Mouse (Mus musculus) central nervous system, embryonic 14 days (tissue): ENCODE results near the gene Srm. TPM values are rescaled to one million over a fixed set of nuclear protein-coding genes. Genes with fewer than 3 reads are reported as not detected.

Experiments
- polyA plus RNA-seq: library from polyadenylated mRNA; depleted of rRNA; stranded (reverse); fragments of >200 nt; gene quantifications from 2 replicates; pipeline ENCODE4 v1.2.3, GENCODE M21; 2012; rRNA removed

Srm gene
- 111 and 122 TPM in 2 replicates for polyA plus RNA-seq

GRCm38 (mm10) chr4:148591171-148591630 is at the start of gene Srm:
Srm (plus strand) TSS chr4:148591503.

DNA sequence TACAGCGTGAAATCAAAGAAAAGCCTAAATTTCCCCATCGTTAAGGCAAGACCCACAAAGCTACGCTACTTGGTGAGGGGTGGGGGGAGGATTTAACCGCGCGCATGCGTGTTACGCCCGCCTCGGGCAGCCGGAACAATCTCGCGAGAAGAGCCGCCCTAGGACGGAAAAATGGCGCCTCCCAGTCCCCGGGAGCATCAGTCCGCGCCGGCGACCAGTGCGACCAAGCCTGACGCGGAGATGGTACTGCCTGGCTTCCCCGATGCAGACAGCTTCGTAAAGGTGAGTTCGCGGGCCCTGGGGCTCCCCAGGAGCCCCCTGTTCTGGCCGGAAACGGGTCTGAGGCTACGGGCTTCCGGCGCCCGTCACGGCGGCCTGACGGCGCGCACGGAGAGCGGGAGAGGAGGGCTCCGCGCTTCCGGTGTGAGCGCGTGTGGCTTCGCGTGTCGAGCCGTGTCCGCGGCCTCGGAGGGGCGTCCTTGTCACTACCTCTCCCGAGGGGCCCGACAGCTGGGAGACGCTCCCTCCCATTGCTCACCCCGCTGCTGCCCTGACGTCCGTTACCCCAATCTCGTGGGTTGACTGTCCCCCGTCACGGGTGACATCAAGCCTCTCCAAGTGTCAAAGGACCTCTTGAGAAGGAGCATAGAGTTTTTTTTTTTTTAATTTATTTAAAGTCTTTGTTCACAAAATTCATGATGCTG is 32.9 kb upstream of the Srm start, which contains the start of gene Exosc10:
Exosc10 (plus strand) TSS at position 133 of the 704 bp plus-strand sequence.

GRCm38 (mm10) chr4:148602357-148603120 is 11.2 kb downstream of the Srm start, which contains the start of gene Masp2:
Masp2 (plus strand) TSS chr4:148602554.

DNA sequence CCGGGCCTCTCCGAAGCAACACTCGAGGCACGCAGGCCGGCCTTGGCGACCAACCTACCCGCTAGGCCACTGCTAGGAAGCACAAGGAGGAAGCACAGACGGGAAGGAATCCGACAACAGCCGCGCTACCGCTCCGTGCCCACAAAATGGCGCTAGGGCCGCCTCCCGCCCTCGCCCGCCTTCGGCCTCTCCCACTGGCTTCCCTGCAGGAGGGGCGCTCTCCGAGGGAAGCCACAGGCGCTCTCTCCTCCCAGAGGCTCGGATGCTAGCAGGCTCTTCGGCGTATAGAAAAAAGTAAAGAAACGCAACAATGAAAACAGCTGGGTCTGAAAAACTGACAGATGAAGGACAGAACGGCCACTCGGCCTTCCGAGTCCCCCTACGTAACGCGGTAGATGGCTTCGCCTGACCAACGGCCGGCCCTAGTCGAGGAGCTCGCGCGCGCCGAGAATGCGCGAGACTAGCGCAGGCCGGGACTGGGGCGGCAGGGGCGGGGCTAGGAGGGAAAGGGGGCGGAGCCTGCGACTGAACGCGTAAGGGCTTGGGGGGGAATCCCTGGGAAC is 35.4 kb downstream of the Srm start, which contains the start of gene Tardbp:
Tardbp (minus strand) TSS at position 397 of the 563 bp plus-strand sequence.

DNA sequence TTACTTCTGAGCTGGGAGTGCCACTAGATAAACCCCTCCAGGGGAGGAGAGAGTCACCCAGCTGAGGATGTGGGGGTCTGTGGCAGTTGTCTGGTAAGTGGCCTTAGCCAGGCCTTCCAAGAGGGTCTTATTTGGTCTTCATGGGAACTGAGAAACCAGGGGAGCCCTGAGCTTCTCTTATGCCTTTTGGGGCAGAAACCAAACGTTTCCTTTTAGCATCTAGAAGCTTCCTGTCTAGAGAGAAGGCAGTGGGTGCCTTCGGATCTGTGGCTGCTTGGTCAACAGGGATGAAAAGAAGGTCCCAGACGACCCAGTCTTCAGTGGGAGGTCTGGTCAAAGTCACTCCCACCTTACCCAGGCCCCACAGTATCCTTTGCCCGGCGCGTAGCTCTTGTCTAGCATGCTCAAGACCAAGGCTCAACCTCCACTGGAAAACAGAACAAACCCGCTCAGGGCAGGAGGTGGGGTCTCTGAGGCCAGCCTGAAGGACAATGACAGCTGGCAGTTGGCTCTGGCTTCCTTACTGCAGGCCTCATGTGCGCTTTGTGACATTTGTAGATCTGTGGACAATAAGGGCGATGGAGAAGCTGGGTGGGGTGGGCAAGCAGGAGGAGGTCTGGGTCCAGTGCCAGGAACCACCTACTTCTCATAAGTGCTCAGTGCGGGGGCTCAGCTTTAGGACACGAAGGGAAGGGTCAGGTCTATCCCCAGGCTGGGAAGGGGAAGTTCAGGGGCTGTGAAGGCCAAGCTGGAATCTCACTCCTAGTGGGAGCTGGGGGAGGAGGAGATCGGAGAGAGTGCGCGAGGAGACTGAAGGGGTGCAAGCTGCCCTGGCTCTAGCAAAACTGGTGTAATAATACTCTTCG is 52.2 kb downstream of the Srm start, which contains the start of gene Gm572:
Gm572 (plus strand) TSS at position 27 of the 866 bp plus-strand sequence.

Other genes starting within 250 kb of the Srm start
- 12.4 and 13.0 TPM in 2 replicates for gene Ubiad1, start 146.7 kb upstream of the Srm start, polyA plus RNA-seq
- gene Mtor, start 142.9 kb upstream of the Srm start, polyA plus RNA-seq, result 27.3 and 30.4 TPM in 2 replicates
- 0.06 and 0.36 TPM in 2 replicates for gene Angptl7, start 91.0 kb upstream of the Srm start, polyA plus RNA-seq
- 73.2 and 76.9 TPM in 2 replicates for gene Exosc10, start 33.1 kb upstream of the Srm start, polyA plus RNA-seq
- 1.3 and 1.5 TPM in 2 replicates for gene Masp2, start 11.1 kb downstream of the Srm start, polyA plus RNA-seq
- 577 and 654 TPM in 2 replicates for gene Tardbp, start 35.5 kb downstream of the Srm start, polyA plus RNA-seq
- not detected in 2 replicates for gene Gm572, start 51.8 kb downstream of the Srm start, polyA plus RNA-seq
- gene Casz1, start 212.9 kb downstream of the Srm start, polyA plus RNA-seq, result 3.4 and 5.3 TPM in 2 replicates